Mouse (Mus musculus) cortical plate, adult 2 months (tissue): ENCODE measurements at regions not wholly inside any gene's neighbourhood (a gene's known extent, or its start where the extent isn't known, plus 50 kb on each side); places are given as distances from the start of the nearest gene placed in this dataset.

Experiments
- H3K27ac ChIP-seq: fragments of 200-500 bp; 2 replicates; pipeline ENCODE4 v1.5.1; 2012; ENCODE audit warnings: low read length, control low read depth, inconsistent platforms; ENCODE audit not compliant: insufficient read depth
- H3K4me1 ChIP-seq: fragments of 200-500 bp; 2 replicates; pipeline ENCODE4 v1.6.1; 2011; ENCODE audit warnings: low read length; ENCODE audit not compliant: control insufficient read depth, insufficient read depth
- H3K4me3 ChIP-seq: fragments of 200-500 bp; 2 replicates; pipeline ENCODE4 v1.5.1; 2011; ENCODE audit warnings: mild to moderate bottlenecking, low read length, control low read depth; ENCODE audit not compliant: insufficient read depth
- CTCF ChIP-seq: fragments of 200-500 bp; IDR thresholded peaks from 2 replicates; pipeline ENCODE4 v1.5.1; 2011; ENCODE audit warnings: mild to moderate bottlenecking, control low read depth, low read length; ENCODE audit not compliant: insufficient read depth; ENCODE audit errors: extremely low read depth
- POLR2A ChIP-seq: fragments of 200-500 bp; IDR thresholded peaks from 2 replicates; pipeline ENCODE4 v1.6.1; 2011; ENCODE audit warnings: mild to moderate bottlenecking, low read length, control low read depth; ENCODE audit not compliant: insufficient read depth; ENCODE audit errors: extremely low read depth

DNA sequence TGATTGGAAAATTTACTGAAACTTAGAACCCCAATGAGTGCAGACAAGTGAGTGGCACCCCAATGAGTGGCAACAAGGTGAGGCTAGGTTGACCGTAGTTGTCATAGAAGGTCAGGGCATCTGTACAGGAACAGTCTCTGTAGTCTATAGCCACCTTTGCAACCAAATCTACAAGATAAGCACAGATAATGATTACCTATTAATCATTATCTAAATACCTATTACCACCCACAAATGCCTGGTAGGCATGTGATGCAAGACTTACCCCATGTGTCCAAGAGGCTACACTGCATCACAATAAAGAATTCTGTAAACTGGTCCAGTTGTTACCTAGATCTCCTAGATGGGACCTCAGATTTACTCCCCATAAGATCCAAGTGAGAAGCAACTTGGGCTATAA is 778.7 kb downstream of the Cntnap5b start:
- TF ChIP-seq CTCF (no peak), POLR2A (no peak)
- H3K4me1 ChIP-seq = no peaks in the 10 kb centered on the region
- H3K4me3 ChIP-seq = no peak overlapping the region
- no peak overlapping the region for H3K27ac ChIP-seq

GRCm38 (mm10) chr1:100556937-100557336 is 784.4 kb downstream of the Cntnap5b start:
- Histone ChIP-seq H3K4me3 (no peak overlapping the region), H3K4me1 (no peaks in the 10 kb centered on the region), H3K27ac (no peak overlapping the region)
- TF ChIP-seq POLR2A (no peak), CTCF (peak; percentile 49)
